Mouse (Mus musculus) CH12.LX (cell line): ENCODE measurements at regions not wholly inside any gene's neighbourhood (a gene's known extent, or its start where the extent isn't known, plus 50 kb on each side); places are given as distances from the start of the nearest gene placed in this dataset.

Experiments
- CTCF ChIP-seq, 2 experiments: IDR thresholded peaks in 1 of 2; conservative IDR thresholded peaks in 1 of 2; 2 replicates each; pipeline ENCODE4 v1.5.1; 2011 to 2012; ENCODE audit warnings: low read depth in 2 of 2, low read length in 2 of 2, improper control_type of control experiment in 1 of 2, inconsistent platforms in 1 of 2, mild to moderate bottlenecking in 1 of 2, moderate library complexity in 1 of 2
- GABPA ChIP-seq: IDR thresholded peaks from 2 replicates; pipeline ENCODE4 v1.6.1; 2012; ENCODE audit warnings: low read depth, low read length, improper control_type of control experiment, inconsistent platforms; ENCODE audit not compliant: insufficient replicate concordance
- POLR2A ChIP-seq: IDR thresholded peaks from 2 replicates; pipeline ENCODE4 v1.6.1; 2011; ENCODE audit warnings: low read depth, mild to moderate bottlenecking, improper control_type of control experiment, low read length
- ZMIZ1 ChIP-seq: IDR thresholded peaks from 2 replicates; pipeline ENCODE4 v1.6.1; 2012; ENCODE audit warnings: low read depth, mild to moderate bottlenecking, inconsistent platforms, low read length, improper control_type of control experiment

GRCm38 (mm10) chr12:54425236-54425635 lies 221.6 kb upstream of the Egln3 start:
- TF ChIP-seq CTCF (conservative IDR thresholded peaks at IDR 0.05 in 1 of 2, IDR thresholded peaks at IDR 0.05 in 1 of 2; ENCODE audit: low read depth in 2 of 2, low read length in 2 of 2) (no peak), ZMIZ1 (no peak), POLR2A (no peak), GABPA (no peak)
